Mouse (Mus musculus): Measurements from ENCODE around the gene Pik3c2b. TPM values are rescaled to one million over a fixed set of nuclear protein-coding genes. Genes with fewer than 3 reads are reported as not detected.

The Pik3c2b gene
- total and polyA plus RNA-seq, 3 experiments = 14.6 to 19.9 (median 19.4) TPM

GRCm38 (mm10) chr1:133116108-133116507 is 70.6 kb downstream of the Pik3c2b start:
- intact Hi-C loops (cut with DNase I) = no loop called here

GRCm38 (mm10) chr1:133118127-133118526 is 72.7 kb downstream of the Pik3c2b start:
- Histone ChIP-seq H3K27me3 (ENCODE audit: control insufficient read depth, insufficient read depth, low read length) (no peaks in the 10 kb centered on the region), H3K4me1 (ENCODE audit: control insufficient read depth, insufficient read depth, low read length) (no peaks in the 10 kb centered on the region), H3K9ac (ENCODE audit: low read depth, low read length) (no peak overlapping the region), H3K4me3 (no peak overlapping the region), H3K79me2 (replicated peaks; ENCODE audit: control insufficient read depth, insufficient read depth, low read length) (no peaks in the 10 kb centered on the region), H3K36me3 (ENCODE audit: control insufficient read depth, insufficient read depth, low read length) (no peaks in the 10 kb centered on the region), H3K27ac (no peak overlapping the region)
- 79% methylated on average over 5 of the region's 5 CpGs for WGBS
- DNase-seq = no peak
- TF ChIP-seq POLR2A (IDR thresholded peaks at IDR 0.05; ENCODE audit: insufficient read depth, low read depth, low read length) (no peak), EP300 (IDR thresholded peaks at IDR 0.05; ENCODE audit: insufficient read depth, low read depth, low read length) (no peak), CTCF (IDR thresholded peaks at IDR 0.05) (no peak)
- intact Hi-C loops (cut with DNase I) = no loop called here

More at GRCm38 (mm10) chr1:133116108-133116507, 70.6 kb downstream of the Pik3c2b start:
- no peak for TF ChIP-seq POLR2A (IDR thresholded peaks at IDR 0.05; ENCODE audit: insufficient read depth, low read depth, low read length)
- peak; percentile 9; the same call in 1 of the 2 replicates for TF ChIP-seq CTCF (IDR thresholded peaks at IDR 0.05)
- DNase-seq = no peak
- Histone ChIP-seq H3K4me1 (ENCODE audit: control insufficient read depth, insufficient read depth, low read length) (no peaks in the 10 kb centered on the region), H3K9ac (ENCODE audit: low read depth, low read length) (no peak overlapping the region), H3K79me2 (replicated peaks; ENCODE audit: control insufficient read depth, insufficient read depth, low read length) (no peaks in the 10 kb centered on the region), H3K27me3 (ENCODE audit: control insufficient read depth, insufficient read depth, low read length) (no peaks in the 10 kb centered on the region), H3K4me3 (no peak overlapping the region), H3K36me3 (ENCODE audit: control insufficient read depth, insufficient read depth, low read length) (no peaks in the 10 kb centered on the region), H3K27ac (no peak overlapping the region)
- 89% methylated on average over 4 of the region's 4 CpGs for WGBS

DNA sequence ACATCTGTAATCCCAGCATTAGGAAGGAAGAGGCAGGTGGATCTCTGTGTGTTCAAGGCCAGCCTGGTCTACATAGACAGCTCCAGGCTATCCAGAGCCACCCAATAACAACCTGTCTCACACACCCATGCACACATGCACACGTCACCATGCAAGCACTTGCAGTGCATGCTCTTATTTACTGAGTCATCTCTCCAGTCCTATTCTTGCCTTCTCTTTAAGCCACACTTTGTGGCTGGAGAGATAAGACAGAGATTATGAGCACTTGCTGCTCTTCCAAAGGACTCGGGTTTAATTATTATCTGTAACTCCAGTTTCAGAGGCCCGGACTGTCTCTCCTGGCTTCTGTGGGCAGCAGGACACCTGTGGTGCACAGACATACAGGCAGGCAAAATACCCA is 73.4 kb downstream of the Pik3c2b start:
- Histone ChIP-seq H3K9ac (ENCODE audit: low read depth, low read length) (no peak overlapping the region), H3K4me3 (no peak overlapping the region), H3K27ac (no peak overlapping the region), H3K4me1 (ENCODE audit: control insufficient read depth, insufficient read depth, low read length) (no peaks in the 10 kb centered on the region), H3K36me3 (ENCODE audit: control insufficient read depth, insufficient read depth, low read length) (no peaks in the 10 kb centered on the region), H3K27me3 (ENCODE audit: control insufficient read depth, insufficient read depth, low read length) (no peaks in the 10 kb centered on the region), H3K79me2 (replicated peaks; ENCODE audit: control insufficient read depth, insufficient read depth, low read length) (no peaks in the 10 kb centered on the region)
- 61% methylated on average over 3 of the region's 3 CpGs for WGBS
- DNase-seq = no peak
- intact Hi-C loops (cut with DNase I) = no loop called here
- TF ChIP-seq CTCF (IDR thresholded peaks at IDR 0.05) = no peak
- TF ChIP-seq EP300 (IDR thresholded peaks at IDR 0.05; ENCODE audit: insufficient read depth, low read depth, low read length) = no peak
- no peak for TF ChIP-seq POLR2A (IDR thresholded peaks at IDR 0.05; ENCODE audit: insufficient read depth, low read depth, low read length)

GRCm38 (mm10) chr1:133119931-133120712 is 74.7 kb downstream of the Pik3c2b start:
- intact Hi-C loops (cut with DNase I) = no loop called here
- Histone ChIP-seq H3K79me2 (replicated peaks; ENCODE audit: control insufficient read depth, insufficient read depth, low read length) (no peaks in the 10 kb centered on the region), H3K27me3 (ENCODE audit: control insufficient read depth, insufficient read depth, low read length) (no peaks in the 10 kb centered on the region), H3K27ac (no peak overlapping the region), H3K9ac (ENCODE audit: low read depth, low read length) (no peak overlapping the region), H3K4me1 (ENCODE audit: control insufficient read depth, insufficient read depth, low read length) (no peaks in the 10 kb centered on the region), H3K4me3 (no peak overlapping the region), H3K36me3 (ENCODE audit: control insufficient read depth, insufficient read depth, low read length) (no peaks in the 10 kb centered on the region)
- WGBS = 48% methylated on average over 7 of the region's 7 CpGs
- DNase-seq = no peak
- no peak for TF ChIP-seq CTCF (IDR thresholded peaks at IDR 0.05)
- no peak for TF ChIP-seq EP300 (IDR thresholded peaks at IDR 0.05; ENCODE audit: insufficient read depth, low read depth, low read length)
- no peak for TF ChIP-seq POLR2A (IDR thresholded peaks at IDR 0.05; ENCODE audit: insufficient read depth, low read depth, low read length)

DNA sequence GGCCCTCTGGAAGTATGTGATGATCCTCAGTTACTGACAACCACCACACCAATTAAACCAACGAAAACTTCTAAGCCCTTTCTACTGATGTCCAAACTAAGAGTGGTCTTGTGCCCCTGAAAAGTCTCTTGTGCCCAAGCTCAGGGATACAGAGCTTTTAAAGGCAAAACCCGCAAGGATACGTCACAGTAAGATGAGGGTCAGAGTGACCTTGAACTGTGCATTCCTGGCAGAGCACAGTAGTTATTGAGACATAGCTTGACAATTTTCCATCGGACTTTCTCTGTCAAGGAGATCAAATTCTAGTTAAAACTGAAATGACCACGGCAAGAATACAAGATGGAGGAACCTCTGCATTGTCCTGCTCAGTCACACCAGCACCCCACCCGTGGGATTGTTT is 75.8 kb downstream of the Pik3c2b start:
- Histone ChIP-seq H3K36me3 (ENCODE audit: control insufficient read depth, insufficient read depth, low read length) (no peaks in the 10 kb centered on the region), H3K27ac (no peak overlapping the region), H3K79me2 (replicated peaks; ENCODE audit: control insufficient read depth, insufficient read depth, low read length) (no peaks in the 10 kb centered on the region), H3K27me3 (ENCODE audit: control insufficient read depth, insufficient read depth, low read length) (no peaks in the 10 kb centered on the region), H3K9ac (ENCODE audit: low read depth, low read length) (no peak overlapping the region), H3K4me1 (ENCODE audit: control insufficient read depth, insufficient read depth, low read length) (no peaks in the 10 kb centered on the region), H3K4me3 (no peak overlapping the region)
- WGBS = 58% methylated on average over 6 of the region's 6 CpGs
- DNase-seq = no peak
- TF ChIP-seq CTCF (IDR thresholded peaks at IDR 0.05) (no peak), POLR2A (IDR thresholded peaks at IDR 0.05; ENCODE audit: insufficient read depth, low read depth, low read length) (no peak), EP300 (IDR thresholded peaks at IDR 0.05; ENCODE audit: insufficient read depth, low read depth, low read length) (no peak)
- intact Hi-C loops (cut with DNase I) = no loop called here

GRCm38 (mm10) chr1:133124137-133124536 is 78.7 kb downstream of the Pik3c2b start:
- H3K27ac ChIP-seq = no peak overlapping the region
- H3K4me1 ChIP-seq (ENCODE audit: control insufficient read depth, insufficient read depth, low read length) = no peaks in the 10 kb centered on the region
- no peak overlapping the region for H3K4me3 ChIP-seq
- no peak for DNase-seq
- no peaks in the 10 kb centered on the region for H3K36me3 ChIP-seq (ENCODE audit: control insufficient read depth, insufficient read depth, low read length)
- H3K79me2 ChIP-seq (replicated peaks; ENCODE audit: control insufficient read depth, insufficient read depth, low read length) = no peaks in the 10 kb centered on the region
- TF ChIP-seq EP300 (IDR thresholded peaks at IDR 0.05; ENCODE audit: insufficient read depth, low read depth, low read length) = no peak
- no peak for TF ChIP-seq POLR2A (IDR thresholded peaks at IDR 0.05; ENCODE audit: insufficient read depth, low read depth, low read length)
- TF ChIP-seq CTCF (IDR thresholded peaks at IDR 0.05) = no peak
- intact Hi-C loops (cut with DNase I) = no loop called here
- 91% methylated on average over 6 of the region's 6 CpGs for WGBS
- H3K27me3 ChIP-seq (ENCODE audit: control insufficient read depth, insufficient read depth, low read length) = no peaks in the 10 kb centered on the region
- no peak overlapping the region for H3K9ac ChIP-seq (ENCODE audit: low read depth, low read length)
